Mouse (Mus musculus): Measurements from ENCODE around the gene Crygb. TPM values are rescaled to one million over a fixed set of nuclear protein-coding genes. Genes with fewer than 3 reads are reported as not detected.
"Not testable (repeated sequence)": the region's sequence is repeated elsewhere in the genome, so short reads cannot be mapped to it uniquely, and the experiment has no call there.

Crygb gene
- total RNA-seq, 2 experiments from 2014 or later: not detected

DNA sequence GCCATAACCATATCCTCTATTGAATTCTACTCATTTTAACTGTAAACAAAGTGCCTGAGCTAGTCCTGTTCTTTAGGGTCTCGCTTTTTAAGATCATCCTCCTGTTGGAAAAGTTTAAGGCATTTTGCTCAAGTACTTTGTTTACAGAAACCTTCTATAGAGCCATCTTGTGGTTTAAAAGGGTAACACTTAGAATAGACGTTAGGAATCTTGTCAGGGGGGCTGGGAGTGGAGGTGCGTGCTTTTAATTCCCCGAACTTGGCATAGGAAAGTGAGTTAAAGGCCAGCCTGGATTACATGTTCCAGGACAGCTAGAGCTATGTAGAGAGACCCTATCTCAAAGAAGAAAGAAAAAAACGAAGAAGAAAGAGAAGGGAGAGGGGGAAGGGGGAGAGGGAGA is 6.5 kb downstream of the Crygb start:
- no peak for DNase-seq (ENCODE audit: low spot score)
- intact Hi-C loops (cut with DNase I): no loop called here

DNA sequence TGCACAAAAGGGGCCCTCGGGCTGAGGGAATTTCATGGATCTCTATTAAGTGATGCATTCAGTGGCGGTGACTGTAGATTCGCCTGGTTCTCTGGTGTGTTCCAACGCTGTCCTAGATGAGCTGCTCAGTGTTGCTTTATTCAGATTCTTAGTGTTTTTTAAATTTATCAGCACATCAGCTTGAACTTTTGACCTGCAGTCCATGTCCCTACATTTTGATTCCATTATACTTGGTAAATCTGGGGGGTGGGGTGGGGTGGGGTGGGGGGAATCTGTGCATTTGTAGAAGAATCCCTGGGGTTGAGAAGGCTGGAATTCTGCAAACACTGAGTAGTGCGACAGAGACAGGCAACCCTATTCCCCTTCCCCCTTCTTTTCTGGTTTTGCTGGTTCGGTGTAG is 8.5 kb downstream of the Crygb start, which contains the start of gene Crygc:
Crygc (minus strand) TSS at position 101 of the 400 bp plus-strand sequence.
- intact Hi-C loops (cut with DNase I): no loop called here
- no peak for DNase-seq (ENCODE audit: low spot score)

DNA sequence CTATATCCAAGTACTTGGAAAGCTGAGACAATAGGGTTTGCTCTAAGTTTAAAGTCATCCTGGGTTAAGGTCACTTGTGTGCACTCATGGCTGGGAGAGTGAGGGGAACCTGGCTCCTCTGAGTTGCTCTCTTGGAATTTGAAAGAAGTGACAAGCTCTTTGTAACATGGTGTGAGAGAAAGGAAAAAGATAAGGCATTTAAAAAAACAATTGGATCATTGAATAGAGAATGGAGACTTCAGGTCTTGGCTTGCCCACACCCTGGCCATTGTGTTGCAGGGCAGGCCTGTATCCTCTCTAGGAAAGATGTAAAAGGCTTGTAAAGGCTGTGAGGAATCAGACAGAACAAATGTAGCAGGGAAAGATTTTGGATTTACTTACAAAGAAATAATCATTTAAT is 14.2 kb downstream of the Crygb start:
- intact Hi-C loops (cut with DNase I): no loop called here
- no peak for DNase-seq (ENCODE audit: low spot score)

DNA sequence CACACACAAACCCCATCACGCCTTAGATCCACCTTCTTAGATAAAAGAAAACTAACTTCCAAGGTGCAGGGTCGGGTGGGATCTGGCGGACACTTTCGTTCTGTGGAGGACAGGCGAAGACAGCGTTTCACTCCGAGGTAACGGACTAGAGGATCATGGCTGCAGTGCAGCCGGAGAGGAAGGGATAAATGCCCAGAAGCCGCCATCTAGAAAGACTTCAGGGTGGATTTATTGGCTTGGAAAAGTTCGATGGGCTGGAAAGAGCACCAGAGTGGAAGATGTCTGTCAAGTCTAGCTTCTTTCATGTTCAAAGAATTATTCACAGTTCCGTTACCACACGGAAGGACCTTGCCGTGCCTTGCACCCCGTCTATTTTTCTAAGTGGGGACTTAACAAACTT is 17.9 kb downstream of the Crygb start:
- DNase-seq (ENCODE audit: low spot score): no peak
- intact Hi-C loops (cut with DNase I): no loop called here

DNA sequence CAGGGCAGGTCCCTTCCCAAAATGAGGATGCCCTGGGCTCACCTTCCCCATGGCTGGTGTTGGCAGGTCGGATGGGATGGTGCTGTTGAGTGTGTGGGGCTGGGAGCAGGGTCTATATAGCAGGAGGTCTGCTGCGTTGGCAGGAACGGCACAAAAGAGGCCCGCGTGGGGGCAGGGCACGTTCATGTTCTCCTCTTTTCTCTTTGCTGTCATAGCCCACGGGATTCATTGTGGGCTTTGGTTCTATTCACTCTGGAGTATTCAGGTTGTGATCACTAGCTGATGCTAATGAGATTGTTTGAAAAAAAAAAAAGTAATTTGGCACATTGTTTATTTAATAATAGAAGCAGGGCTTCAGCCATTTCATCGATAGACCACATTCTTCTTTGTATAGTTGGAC is 18.7 kb downstream of the Crygb start, which contains the start of gene Crygd:
Crygd (minus strand) TSS at position 101 of the 400 bp plus-strand sequence.
- intact Hi-C loops (cut with DNase I): no loop called here
- DNase-seq (ENCODE audit: low spot score): no peak

DNA sequence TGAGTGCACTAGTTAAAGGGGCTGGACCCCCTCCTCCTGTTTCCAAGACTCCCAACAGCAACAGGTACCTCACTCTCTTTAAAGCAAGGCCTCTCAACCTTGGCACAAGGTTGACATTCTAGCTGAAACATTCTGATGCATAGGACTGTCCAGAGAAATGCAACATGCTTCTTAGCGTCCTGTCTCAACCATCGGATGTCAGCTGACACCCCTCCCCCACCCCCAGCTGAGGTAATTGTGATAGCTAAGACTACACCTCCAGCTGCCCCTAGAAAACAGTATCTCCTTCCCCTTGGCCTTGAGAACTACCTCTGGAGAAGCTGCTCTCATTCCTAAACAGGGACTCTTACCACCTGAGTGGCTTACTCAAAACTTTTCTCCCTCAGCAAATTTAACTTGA is 29.9 kb downstream of the Crygb start:
- no peak for DNase-seq (ENCODE audit: low spot score)
- intact Hi-C loops (cut with DNase I): no loop called here

DNA sequence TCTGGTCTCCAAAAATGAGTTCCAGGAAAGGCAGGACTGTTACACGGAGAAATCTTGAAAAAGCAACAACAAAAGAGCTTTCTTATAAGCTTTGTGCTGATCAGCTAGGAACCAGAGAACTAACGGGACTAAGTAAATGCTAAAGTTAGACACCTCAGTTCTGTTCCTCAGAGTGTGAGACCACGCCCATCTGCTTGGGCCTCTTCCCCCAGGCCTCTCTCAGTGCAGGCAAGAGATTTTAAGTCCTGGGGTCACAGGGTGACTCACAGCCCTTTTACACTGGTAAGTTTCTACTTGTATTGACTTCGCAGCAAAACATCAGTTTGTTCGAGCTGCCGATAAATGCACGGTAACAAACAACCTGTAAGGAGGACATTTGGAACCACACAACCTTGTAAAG is 30.4 kb downstream of the Crygb start:
- DNase-seq (ENCODE audit: low spot score): no peak
- intact Hi-C loops (cut with DNase I): no loop called here

DNA sequence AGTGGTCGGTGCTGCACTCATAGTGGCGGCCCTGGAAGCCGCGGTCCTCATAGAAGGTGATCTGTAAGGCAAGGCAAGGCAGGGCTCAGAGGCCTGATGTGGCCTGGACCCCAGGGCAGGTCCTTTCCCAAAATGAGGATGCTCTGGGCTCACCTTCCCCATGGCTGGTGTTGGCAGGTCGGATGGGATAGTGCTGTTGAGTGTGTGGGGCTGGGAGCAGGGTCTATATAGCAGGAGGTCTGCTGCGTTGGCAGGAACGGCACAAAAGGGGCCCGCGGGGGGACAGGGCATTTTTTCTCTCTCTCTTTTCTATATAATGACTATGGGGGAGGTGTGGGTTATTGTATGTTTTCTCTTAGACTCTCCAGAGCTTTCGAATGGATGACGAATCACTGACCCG is 31.1 kb downstream of the Crygb start, which contains the start of gene Cryge:
Cryge (minus strand) TSS at position 198 of the 400 bp plus-strand sequence.
- intact Hi-C loops (cut with DNase I); DNase-seq (ENCODE audit: low spot score): not testable (repeated sequence)

DNA sequence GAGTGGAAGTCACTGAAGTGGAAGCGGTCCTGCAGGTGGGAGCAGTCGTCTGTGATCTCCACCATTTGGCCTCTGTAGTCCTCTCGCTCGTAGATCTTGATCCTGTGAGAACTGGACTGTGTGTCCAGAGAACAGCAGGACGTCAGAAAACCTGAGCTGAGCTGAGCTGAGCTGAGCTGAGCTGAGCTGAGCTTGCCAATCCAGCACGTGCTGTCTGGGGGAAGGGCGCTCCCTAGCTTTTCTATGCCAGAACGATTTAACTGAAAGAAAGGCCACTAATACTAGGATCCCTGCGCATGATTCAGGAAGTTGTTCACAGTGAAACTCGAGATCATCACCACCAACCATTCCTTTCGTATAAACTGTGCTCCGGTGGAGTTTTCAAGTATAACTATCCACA is 33.3 kb downstream of the Crygb start:
- intact Hi-C loops (cut with DNase I): no loop called here
- DNase-seq (ENCODE audit: low spot score): no peak

DNA sequence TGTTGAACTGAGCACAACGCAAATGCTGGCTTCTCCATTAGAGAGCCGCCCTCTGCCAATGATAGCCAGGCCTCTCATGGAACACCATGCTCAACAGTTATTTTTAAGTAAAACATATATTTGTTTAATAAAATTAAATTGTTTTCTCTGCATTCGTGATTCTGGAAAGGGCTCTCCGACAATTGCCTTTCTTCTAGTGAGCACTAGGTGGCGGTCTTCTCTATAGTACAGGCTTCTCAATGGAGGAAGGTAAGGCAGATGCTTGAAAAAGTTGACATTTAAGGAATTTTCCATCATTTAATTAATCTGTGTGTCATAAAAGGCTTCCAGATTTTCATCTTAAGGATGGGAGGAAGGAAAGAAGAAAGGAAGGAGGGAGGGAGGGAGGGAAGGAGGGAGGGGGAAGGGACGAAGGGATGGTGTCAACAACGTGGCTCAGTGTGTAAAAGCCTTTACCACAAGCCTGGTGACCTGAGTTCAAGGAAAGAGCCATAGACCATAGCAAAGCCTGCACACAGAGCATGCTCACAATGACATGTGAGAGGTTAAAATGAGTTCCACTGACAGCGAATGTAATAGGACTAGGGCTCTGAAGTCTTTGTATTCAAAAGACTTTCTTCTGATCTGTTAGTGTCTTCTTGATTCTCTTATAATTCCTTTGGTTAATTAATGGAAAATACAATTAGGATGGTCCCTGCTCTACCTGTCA is 35.5 kb downstream of the Crygb start:
- DNase-seq (ENCODE audit: low spot score): no peak
- intact Hi-C loops (cut with DNase I): loop anchor here (2.0 kb wide), 1 partner anchor 132 kb away; no protein-coding TSS in a partner anchor

DNA sequence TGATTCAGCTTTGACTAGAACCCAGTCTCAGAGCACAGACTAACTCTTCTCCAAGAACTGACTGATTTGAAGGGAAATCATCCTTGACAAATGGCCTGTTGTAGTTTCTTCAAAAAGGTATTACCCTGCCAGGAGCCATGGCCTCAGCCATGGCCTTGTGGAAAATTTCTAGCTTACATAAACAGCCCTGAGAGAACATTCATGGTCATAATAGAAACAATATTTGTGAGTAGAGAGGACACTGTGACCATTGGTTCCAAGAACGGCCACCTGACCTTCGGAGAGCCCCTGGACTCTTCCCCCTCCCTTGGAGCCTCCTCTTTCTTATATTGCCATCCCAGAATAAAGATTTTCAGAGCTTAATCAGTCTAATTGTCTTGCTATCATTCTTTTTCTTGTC is 38.7 kb downstream of the Crygb start:
- intact Hi-C loops (cut with DNase I): no loop called here
- no peak for DNase-seq (ENCODE audit: low spot score)

DNA sequence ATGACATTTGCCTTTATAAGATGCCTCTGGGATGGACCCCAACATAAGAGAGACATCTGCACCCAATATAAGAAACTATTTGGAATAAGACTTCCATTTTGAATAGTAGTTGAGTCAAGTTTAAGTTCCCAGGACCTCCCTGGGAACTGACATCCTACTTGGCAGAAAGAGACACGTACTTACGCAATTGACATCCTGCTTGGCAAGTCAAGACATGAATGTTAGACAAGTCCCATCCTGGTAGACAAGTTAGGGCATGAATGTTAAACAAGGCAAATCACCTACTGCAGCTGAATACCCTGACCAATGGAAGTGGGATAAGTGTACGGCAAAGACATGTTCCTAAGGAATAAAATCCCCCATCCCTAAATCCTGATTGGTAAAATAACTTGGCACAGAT is 40.3 kb downstream of the Crygb start:
- intact Hi-C loops (cut with DNase I): no loop called here
- DNase-seq (ENCODE audit: low spot score): no peak

DNA sequence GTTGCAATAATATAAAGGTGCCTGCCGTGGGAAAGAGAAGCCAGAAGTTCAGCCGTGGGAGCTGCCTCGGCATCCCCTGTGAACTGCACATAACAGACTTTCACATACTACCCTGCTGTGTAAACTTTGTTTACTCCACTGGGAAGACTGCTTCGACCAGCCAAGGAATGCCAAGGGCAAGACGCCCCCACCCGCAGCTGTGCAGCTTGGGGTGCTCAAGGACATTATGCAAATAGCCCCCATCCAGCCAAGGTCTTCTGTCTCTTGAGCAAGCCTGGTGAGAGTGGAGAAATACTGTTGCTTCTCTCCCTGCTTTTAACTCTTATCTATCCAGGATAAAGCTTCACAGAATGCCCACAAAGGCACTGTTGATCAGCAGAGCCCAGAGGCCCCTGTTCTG is 41.3 kb downstream of the Crygb start:
- intact Hi-C loops (cut with DNase I): no loop called here

DNA sequence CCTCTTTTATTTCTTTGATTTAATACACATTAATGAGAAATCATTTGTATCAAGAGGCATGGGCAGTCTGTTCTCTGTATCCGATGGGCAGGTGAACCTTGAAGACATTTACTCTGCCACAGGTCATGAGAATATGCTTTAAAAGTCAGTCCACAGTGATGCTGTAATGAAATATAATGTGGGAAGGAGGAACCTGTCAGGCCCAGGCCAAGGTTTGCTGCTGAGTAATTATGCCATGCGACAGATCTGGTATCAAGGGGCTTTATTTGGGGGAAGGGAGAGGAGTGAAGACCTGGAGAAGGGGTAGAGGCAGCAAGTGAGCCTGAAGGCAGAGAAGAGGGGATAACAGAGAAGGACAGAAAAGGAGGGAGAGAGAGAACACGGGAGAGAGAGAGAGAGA is 42.4 kb downstream of the Crygb start:
- DNase-seq (ENCODE audit: low spot score): no peak
- intact Hi-C loops (cut with DNase I): no loop called here

More for the DNA sequence above, 41.3 kb downstream of the Crygb start:
- no peak for DNase-seq (ENCODE audit: low spot score)

DNA sequence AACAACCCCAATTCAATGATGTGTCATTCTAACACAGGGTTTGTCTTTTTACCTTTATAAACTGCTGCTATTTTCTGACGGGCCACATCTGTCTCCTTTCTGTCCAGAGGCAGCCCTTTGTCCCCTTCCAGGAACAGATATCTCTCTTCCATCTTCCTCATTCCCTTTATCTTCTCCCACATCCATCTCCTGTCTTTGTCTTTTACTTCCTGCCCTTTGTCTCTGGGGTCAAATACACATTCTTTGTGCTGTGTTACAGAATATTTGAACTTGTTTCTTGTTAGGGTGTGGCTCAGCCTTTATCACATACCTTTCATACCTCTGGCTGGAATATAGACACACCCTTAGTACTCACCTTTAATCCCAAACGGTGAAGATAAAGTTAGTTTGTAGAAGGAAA is 44.5 kb downstream of the Crygb start:
- intact Hi-C loops (cut with DNase I): no loop called here
- DNase-seq (ENCODE audit: low spot score): no peak

DNA sequence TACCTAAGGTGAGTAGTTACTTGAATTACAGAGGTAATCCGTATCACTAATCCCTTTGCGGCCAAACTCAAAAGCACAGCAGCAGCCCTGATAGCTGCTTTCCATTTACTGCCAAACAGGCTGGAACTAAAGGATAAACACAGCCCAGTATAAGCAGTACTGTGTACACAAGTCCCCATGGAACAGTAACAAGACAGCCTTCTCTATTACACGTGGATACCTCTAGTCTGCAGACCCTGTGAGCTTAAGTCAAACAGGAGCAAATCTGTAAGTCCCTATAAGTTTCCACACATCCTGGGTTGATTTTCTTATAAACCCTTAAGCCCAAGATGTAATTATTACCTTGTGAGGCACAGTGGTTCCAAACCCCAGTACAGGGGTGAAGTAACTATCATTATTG is 46.6 kb downstream of the Crygb start:
- intact Hi-C loops (cut with DNase I): no loop called here
- no peak for DNase-seq (ENCODE audit: low spot score)

DNA sequence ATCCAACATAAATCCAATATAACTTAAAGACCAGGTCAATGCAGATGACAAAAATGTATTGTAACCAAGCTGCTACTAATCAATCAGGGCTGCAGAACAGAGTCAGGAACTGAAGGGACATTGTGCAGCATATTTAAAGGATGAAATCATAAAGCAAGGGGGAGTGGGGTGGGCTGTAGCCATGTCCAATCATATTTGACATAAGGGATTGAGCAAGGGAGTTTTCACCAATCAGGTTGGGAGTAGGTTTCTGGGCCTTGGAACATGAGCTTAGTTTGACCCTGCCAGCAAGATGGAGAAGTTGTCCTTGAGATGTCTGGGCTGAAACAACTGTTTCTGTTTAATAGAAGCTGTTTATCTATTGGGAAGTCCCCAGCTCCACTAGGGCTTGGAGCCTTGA is 49.4 kb downstream of the Crygb start, which contains the start of gene Akr1cl:
Akr1cl (minus strand) TSS at position 119 of the 400 bp plus-strand sequence.
- intact Hi-C loops (cut with DNase I): no loop called here
- no peak for DNase-seq (ENCODE audit: low spot score)

Other genes starting within 250 kb of the Crygb start
- 1 to 10 TPM; 8.3 to 9.6 TPM for gene Plekhm3, start 125.5 kb downstream of the Crygb start, total RNA-seq (2021)
- not detected for gene Akr1cl, start 49.5 kb downstream of the Crygb start, total RNA-seq (2021)
- not detected for gene Cryge, start 31.1 kb downstream of the Crygb start, total RNA-seq (2021)
- gene Crygd, start 18.8 kb downstream of the Crygb start, total RNA-seq (2021): not detected
- gene Crygc, start 8.6 kb downstream of the Crygb start, total RNA-seq (2021): not detected
- gene Cryga, start 21.1 kb upstream of the Crygb start, total RNA-seq (2021): not detected
- gene Gm28845, start 37.3 kb upstream of the Crygb start, total RNA-seq (2021): not detected
- not detected for gene D630023F18Rik, start 40.9 kb upstream of the Crygb start, total RNA-seq (2021)
- gene Idh1, start 104.2 kb upstream of the Crygb start, total RNA-seq (2021): 10 to 100 TPM; 65.9 to 74.1 TPM
- 10 to 100 TPM; 10.5 to 11.2 TPM for gene Pikfyve, start 104.4 kb upstream of the Crygb start, total RNA-seq (2021)
- gene Pth2r, start 199.8 kb upstream of the Crygb start, total RNA-seq (2021): not detected